Mouse (Mus musculus) kidney, embryonic 16.5 days (tissue): ENCODE measurements around the gene Ncoa4. TPM values are rescaled to one million over a fixed set of nuclear protein-coding genes. Genes with fewer than 3 reads are reported as not detected.

Experiments used
- ATAC-seq: fragments of 200-750 bp; cut with Nextera tagmentation; 2 replicates; pipeline ENCODE4 v1.8.0; 2017; ENCODE audit warnings: moderate TSS enrichment; ENCODE audit not compliant: low FRiP score, low TSS enrichment
- H3K27ac ChIP-seq: fragments of 300-500 bp; sonication (generic); 2 replicates; pipeline ENCODE4 v1.5.1; 2014; ENCODE audit warnings: low read length
- H3K27me3 ChIP-seq: fragments of 300-500 bp; sonication (generic); 2 replicates; pipeline ENCODE4 v1.6.1; 2014; ENCODE audit warnings: low read length, control low read depth, mixed read lengths; ENCODE audit not compliant: insufficient read depth
- H3K36me3 ChIP-seq: fragments of 300-500 bp; sonication (generic); 2 replicates; pipeline ENCODE4 v1.6.1; 2014; ENCODE audit warnings: low read length, control low read depth, mixed read lengths; ENCODE audit not compliant: insufficient read depth
- H3K4me1 ChIP-seq: fragments of 300-500 bp; sonication (generic); 2 replicates; pipeline ENCODE4 v1.6.1; 2014; ENCODE audit warnings: low read length, control low read depth, mixed read lengths; ENCODE audit not compliant: insufficient read depth
- H3K4me2 ChIP-seq: fragments of 300-500 bp; sonication (generic); replicated peaks from 2 replicates; pipeline ENCODE4 v1.6.1; 2014; ENCODE audit warnings: low read depth, low read length
- H3K4me3 ChIP-seq: fragments of 300-500 bp; sonication (generic); 2 replicates; pipeline ENCODE4 v1.5.1; 2014; ENCODE audit warnings: mild to moderate bottlenecking, low read length
- H3K9ac ChIP-seq: fragments of 300-500 bp; sonication (generic); replicated peaks from 2 replicates; pipeline ENCODE4 v1.6.1; 2014; ENCODE audit warnings: low read length
- H3K9me3 ChIP-seq: fragments of 300-500 bp; sonication (generic); 2 replicates; pipeline ENCODE4 v1.6.1; 2016; ENCODE audit warnings: low read length, control low read depth
- WGBS: fragments of 180-500 bp; shearing (Covaris S2); extraction: QIAGEN DNeasy Blood & Tissue Kit; methylation state at CpG from one replicate; pipeline ENCODE4 v1.1.7; 2014; 5-methylcytosine and 5-hydroxymethylcytosine counted together
- polyA plus RNA-seq: library from polyadenylated mRNA; unstranded; fragments of >200 nt; fragmentation: Nextera tagmentation; extraction: Ambion mirVana; gene quantifications from 2 replicates; pipeline ENCODE4 v1.2.1, GENCODE M21; 2015

The Ncoa4 gene
- polyA plus RNA-seq, 1 experiment from 2014 or later = 119 TPM

- no peaks in the 10 kb centered on the region for H3K36me3 ChIP-seq
- 0 out of 2 replicates have a peak overlapping the region, but pooled peaks have one; percentile 45 for H3K27ac ChIP-seq
- peaks cover 14% of the 10 kb centered on the region for H3K4me1 ChIP-seq
- H3K4me2 ChIP-seq = peak overlapping the region; percentile 91
- no peaks in the 10 kb centered on the region for H3K9me3 ChIP-seq
- no peaks in the 10 kb centered on the region for H3K27me3 ChIP-seq
- ATAC-seq = peak; percentile 40; the same call in 1 of the 2 replicates
- H3K4me3 ChIP-seq = peak overlapping the region; percentile 92
- WGBS = 34% methylated on average over 4 of the region's 4 CpGs
- peak overlapping the region; percentile 90 for H3K9ac ChIP-seq
Observed at GRCm38 (mm10) chr14:32159150-32159670, 455 bp upstream of the Ncoa4 start.

- WGBS = 30% methylated on average over 7 of the region's 7 CpGs
- no peaks in the 10 kb centered on the region for H3K36me3 ChIP-seq
- H3K9me3 ChIP-seq = no peaks in the 10 kb centered on the region
- no peak for ATAC-seq
- peak overlapping the region; percentile 85 for H3K27ac ChIP-seq
- H3K4me3 ChIP-seq = peak overlapping the region; percentile 92
- H3K4me1 ChIP-seq = peaks cover 23% of the 10 kb centered on the region
- H3K9ac ChIP-seq = peak overlapping the region; percentile 90
- peak overlapping the region; percentile 91 for H3K4me2 ChIP-seq
- H3K27me3 ChIP-seq = no peaks in the 10 kb centered on the region
Observed at GRCm38 (mm10) chr14:32160563-32160962, 898 bp downstream of the Ncoa4 start.

- no peaks in the 10 kb centered on the region for H3K27me3 ChIP-seq
- H3K9me3 ChIP-seq = no peaks in the 10 kb centered on the region
- peaks cover 28% of the 10 kb centered on the region for H3K4me1 ChIP-seq
- H3K9ac ChIP-seq = peak overlapping the region; percentile 90
- no peak overlapping the region for H3K27ac ChIP-seq
- no peaks in the 10 kb centered on the region for H3K36me3 ChIP-seq
- WGBS = 85% methylated on average over 12 of the region's 12 CpGs
- ATAC-seq = no peak
- peak overlapping the region; percentile 91 for H3K4me2 ChIP-seq
- peak overlapping the region; percentile 92 for H3K4me3 ChIP-seq
Observed at GRCm38 (mm10) chr14:32161090-32161885, 1.6 kb downstream of the Ncoa4 start.

GRCm38 (mm10) chr14:32162231-32162630 is 2.6 kb downstream of the Ncoa4 start:
- H3K9ac ChIP-seq = no peak overlapping the region
- no peaks in the 10 kb centered on the region for H3K27me3 ChIP-seq
- peaks cover 32% of the 10 kb centered on the region for H3K4me1 ChIP-seq
- no peaks in the 10 kb centered on the region for H3K36me3 ChIP-seq
- no peak overlapping the region for H3K27ac ChIP-seq
- no peak overlapping the region for H3K4me3 ChIP-seq
- ATAC-seq = no peak
- 91% methylated on average over 5 of the region's 5 CpGs for WGBS
- H3K4me2 ChIP-seq = no peak overlapping the region
- H3K9me3 ChIP-seq = no peaks in the 10 kb centered on the region

GRCm38 (mm10) chr14:32163203-32163888 is 3.7 kb downstream of the Ncoa4 start:
- no peak for ATAC-seq

GRCm38 (mm10) chr14:32164173-32165051 is 4.7 kb downstream of the Ncoa4 start:
- 80% methylated on average over 8 of the region's 8 CpGs for WGBS

More at GRCm38 (mm10) chr14:32163203-32163888, 3.7 kb downstream of the Ncoa4 start:
- H3K27me3 ChIP-seq = no peaks in the 10 kb centered on the region
- 92% methylated on average over 11 of the region's 11 CpGs for WGBS
- H3K4me1 ChIP-seq = peaks cover 32% of the 10 kb centered on the region
- no peak overlapping the region for H3K9ac ChIP-seq
- no peaks in the 10 kb centered on the region for H3K9me3 ChIP-seq
- H3K27ac ChIP-seq = no peak overlapping the region
- H3K36me3 ChIP-seq = no peaks in the 10 kb centered on the region
- H3K4me2 ChIP-seq = no peak overlapping the region
- H3K4me3 ChIP-seq = no peak overlapping the region

GRCm38 (mm10) chr14:32165278-32166061 is 5.8 kb downstream of the Ncoa4 start:
- under 1% methylated on average over 42 of the region's 42 CpGs for WGBS
- peak overlapping the region; percentile 59 for H3K4me3 ChIP-seq
- no peaks in the 10 kb centered on the region for H3K9me3 ChIP-seq
- H3K9ac ChIP-seq = peak overlapping the region; percentile 68
- peak overlapping the region; percentile 93 for H3K4me2 ChIP-seq
- no peaks in the 10 kb centered on the region for H3K27me3 ChIP-seq
- peak overlapping the region; percentile 92 for H3K27ac ChIP-seq
- H3K36me3 ChIP-seq = no peaks in the 10 kb centered on the region
- peaks cover 32% of the 10 kb centered on the region for H3K4me1 ChIP-seq
- peak; percentile 89 for ATAC-seq

More at GRCm38 (mm10) chr14:32164173-32165051, 4.7 kb downstream of the Ncoa4 start:
- no peak overlapping the region; the same call in 1 of the 2 replicates for H3K9ac ChIP-seq
- H3K4me2 ChIP-seq = peak overlapping the region; percentile 93
- H3K4me1 ChIP-seq = peaks cover 32% of the 10 kb centered on the region
- peak overlapping the region; percentile 16; the same call in 1 of the 2 replicates for H3K27ac ChIP-seq
- no peaks in the 10 kb centered on the region for H3K36me3 ChIP-seq
- ATAC-seq = no peak
- H3K27me3 ChIP-seq = no peaks in the 10 kb centered on the region
- H3K4me3 ChIP-seq = no peak overlapping the region
- H3K9me3 ChIP-seq = no peaks in the 10 kb centered on the region

- H3K4me3 ChIP-seq = peak overlapping the region; percentile 59
- H3K4me1 ChIP-seq = peaks cover 32% of the 10 kb centered on the region
- no peak for ATAC-seq
- peak overlapping the region; percentile 93 for H3K4me2 ChIP-seq
- 70% methylated on average over 2 of the region's 2 CpGs for WGBS
- H3K9ac ChIP-seq = no peak overlapping the region
- H3K27ac ChIP-seq = no peak overlapping the region; the same call in 1 of the 2 replicates
- H3K36me3 ChIP-seq = peaks cover 2% of the 10 kb centered on the region; the same call in 1 of the 2 replicates
- H3K27me3 ChIP-seq = no peaks in the 10 kb centered on the region
- H3K9me3 ChIP-seq = no peaks in the 10 kb centered on the region
Observed at GRCm38 (mm10) chr14:32166062-32166441, 6.4 kb downstream of the Ncoa4 start.
